22 mouse cellular contexts compared by ENCODE assay signal in the genomic region with DNA sequence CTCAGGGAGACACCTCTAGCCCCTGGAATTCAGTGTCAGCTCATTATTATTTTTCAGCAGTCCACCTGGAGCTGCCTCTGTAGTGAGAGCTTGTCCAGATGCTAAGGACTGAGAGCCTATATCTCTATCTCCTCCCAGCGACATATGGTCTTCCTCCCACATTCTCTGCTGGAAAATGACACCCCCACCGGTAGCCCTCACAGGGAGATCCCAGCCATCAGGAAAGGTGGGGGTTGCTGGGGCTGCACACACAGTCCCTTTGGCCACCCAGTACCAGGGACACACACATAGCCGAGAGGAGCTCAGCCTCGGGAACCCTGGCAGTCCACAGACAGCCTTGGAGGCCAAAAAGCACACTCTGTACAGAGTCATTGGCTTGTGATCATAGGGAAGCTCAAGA. TPM values are rescaled to one million over a fixed set of nuclear protein-coding genes. Genes with fewer than 3 reads are reported as not detected.
DNase-seq lines count a peak whose midpoint lies in the region; ATAC-seq and TF ChIP-seq lines count a peak whose summit lies in the region.
"Had no signal": no experiment of that assay in that cellular context is flagged by ENCODE, and none has a peak within 500 bp of the region (broad histone marks: within the 10 kb centered on the region; RNA-seq: fewer than 3 reads in every experiment).

No protein-coding gene starts in this region.

- no peak overlapping the region for H3K9ac ChIP-seq in stomach, embryonic 16.5 days (ENCODE audit: low read length)
- no peak overlapping the region for H3K9ac ChIP-seq in stomach, postnatal 0 days (ENCODE audit: low read length)
- H3K9ac ChIP-seq: embryonic facial prominence, embryonic 13.5 days; forebrain, embryonic 12.5 days; hindbrain, embryonic 12.5 days had no signal

- TF ChIP-seq EP300 in stomach, postnatal 0 days (optimal IDR thresholded peaks at IDR 0.05): no peak

- H3K4me2 ChIP-seq in stomach, embryonic 16.5 days (ENCODE audit: low read depth, low read length): no peak overlapping the region
- no peak overlapping the region for H3K4me2 ChIP-seq in stomach, postnatal 0 days (replicated peaks; ENCODE audit: low read depth)
- H3K4me2 ChIP-seq: embryonic facial prominence, embryonic 13.5 days; forebrain, embryonic 12.5 days; hindbrain, embryonic 12.5 days had no signal

- intact Hi-C loops in left cerebral cortex, postnatal 36 days (cut with DNase I): no loop called here

- H3K27me3 ChIP-seq in stomach, embryonic 16.5 days (ENCODE audit: control insufficient read depth, insufficient read depth, low read length): no peaks in the 10 kb centered on the region
- H3K27me3 ChIP-seq in stomach, postnatal 0 days (ENCODE audit: control insufficient read depth, insufficient read depth, low read length): no peaks in the 10 kb centered on the region
- H3K27me3 ChIP-seq: embryonic facial prominence, embryonic 13.5 days; forebrain, embryonic 12.5 days; hindbrain, embryonic 12.5 days had no signal

- no peaks in the 10 kb centered on the region for H3K9me3 ChIP-seq in stomach, embryonic 16.5 days (replicated peaks; ENCODE audit: control insufficient read depth, low read length)
- no peaks in the 10 kb centered on the region for H3K9me3 ChIP-seq in stomach, postnatal 0 days (ENCODE audit: control insufficient read depth, low read length)
- H3K9me3 ChIP-seq: forebrain, embryonic 12.5 days; hindbrain, embryonic 12.5 days had no signal

- no peak for TF ChIP-seq CTCF in stomach, postnatal 0 days (IDR thresholded peaks at IDR 0.05; ENCODE audit: low read depth)

- H3K36me3 ChIP-seq in stomach, embryonic 16.5 days (ENCODE audit: control insufficient read depth, insufficient read depth, low read length): no peaks in the 10 kb centered on the region
- no peaks in the 10 kb centered on the region for H3K36me3 ChIP-seq in stomach, postnatal 0 days (ENCODE audit: control insufficient read depth, insufficient read depth, low read length)
- H3K36me3 ChIP-seq: embryonic facial prominence, embryonic 13.5 days; forebrain, embryonic 12.5 days; hindbrain, embryonic 12.5 days had no signal

- H3K4me3 ChIP-seq in stomach, embryonic 16.5 days (replicated peaks; ENCODE audit: low read length): no peak overlapping the region
- H3K4me3 ChIP-seq in stomach, postnatal 0 days (ENCODE audit: low read depth, low read length): no peak overlapping the region
- H3K4me3 ChIP-seq: embryonic facial prominence, embryonic 13.5 days; forebrain, embryonic 12.5 days; gastrocnemius, adult 2 months; hindbrain, embryonic 12.5 days had no signal

- peak; percentile 11 to 47 for DNase-seq in frontal cortex, adult 2 months (ENCODE audit: extremely low spot score in 1 of 2, low spot score in 1 of 2)
- DNase-seq in frontal cortex, postnatal 14 days (ENCODE audit: low spot score in 2 of 2): no peak
- peak; percentile 13 to 15 for DNase-seq in left cerebral cortex, postnatal 36 days (ENCODE audit: low spot score in 2 of 2)
- no peak for DNase-seq in left cerebral cortex, adult 11 months (ENCODE audit: low spot score)
- DNase-seq in stomach, postnatal 0 days (ENCODE audit: low spot score): no peak
- no peak for DNase-seq in adrenal gland, postnatal 10 days
- DNase-seq: adrenal gland, postnatal 14 days; cerebellum, adult 18-20 months; cerebellum, adult 9-11 months; cerebellum, postnatal 36 days; gastrocnemius, adult 2 months; gastrocnemius, postnatal 25 days; heart, postnatal 10 days; heart, postnatal 4 days had no signal

- WGBS in stomach, embryonic 16.5 days: 56% methylated on average over 4 of the region's 4 CpGs
- WGBS in stomach, postnatal 0 days: 58% methylated on average over 4 of the region's 4 CpGs

- H3K4me1 ChIP-seq in stomach, embryonic 16.5 days (ENCODE audit: control insufficient read depth, insufficient read depth, low read length): no peaks in the 10 kb centered on the region
- H3K4me1 ChIP-seq in stomach, postnatal 0 days (replicated peaks; ENCODE audit: control insufficient read depth, insufficient read depth): no peaks in the 10 kb centered on the region
- H3K4me1 ChIP-seq: embryonic facial prominence, embryonic 13.5 days; forebrain, embryonic 12.5 days; hindbrain, embryonic 12.5 days had no signal

- peak; percentile 17; the same call in 1 of the 2 replicates for ATAC-seq in stomach, embryonic 16.5 days (ENCODE audit: insufficient read depth, low FRiP score)
- ATAC-seq in stomach, postnatal 0 days (ENCODE audit: low FRiP score, low TSS enrichment): no peak
- ATAC-seq: forebrain, embryonic 16.5 days; hindbrain, embryonic 16.5 days had no signal

- H3K27ac ChIP-seq in stomach, embryonic 16.5 days (ENCODE audit: low read length): no peak overlapping the region
- no peak overlapping the region for H3K27ac ChIP-seq in stomach, postnatal 0 days (replicated peaks)
- H3K27ac ChIP-seq: embryonic facial prominence, embryonic 13.5 days; forebrain, embryonic 12.5 days; gastrocnemius, adult 2 months; hindbrain, embryonic 12.5 days had no signal

RNA-seq across cellular contexts. Expression of a gene that starts 26.4 kb away (rescaled TPM):
- polyA plus RNA-seq in frontal cortex, adult 2 months (2012; rRNA removed): 0.27 and 0.34 TPM in 2 replicates
- total RNA-seq in left cerebral cortex, postnatal 36 days (2021): 1 to 10 TPM; 1.2 to 2.4 TPM
- polyA plus RNA-seq in stomach, embryonic 16.5 days (2015; fragmentation: Nextera tagmentation; extraction: Ambion mirVana): 0.61 and 0.67 TPM in 2 replicates
- 0.31 and 0.61 TPM in 2 replicates for polyA plus RNA-seq in stomach, postnatal 0 days (2015; fragmentation: Nextera tagmentation; extraction: Ambion mirVana)
- 1 to 10 TPM; 6.9 to 7.0 TPM for total RNA-seq in adrenal gland, postnatal 10 days (2021)
- total RNA-seq: granulocyte monocyte progenitor cell, adult 5-6 weeks; MEL had no signal

RNA-seq across cellular contexts. Expression of a gene that starts 26.5 kb away (rescaled TPM):
- polyA plus RNA-seq in frontal cortex, adult 2 months (2012; rRNA removed): 0.21 and 0.28 TPM in 2 replicates
- total RNA-seq in left cerebral cortex, postnatal 36 days (2021): 1 to 10 TPM in 1 of 2 experiments, under 1 TPM in 1; 0.69 to 1.1 TPM
- 0.47 and 0.63 TPM in 2 replicates for polyA plus RNA-seq in stomach, embryonic 16.5 days (2015; fragmentation: Nextera tagmentation; extraction: Ambion mirVana)
- 0.36 and 0.42 TPM in 2 replicates for polyA plus RNA-seq in stomach, postnatal 0 days (2015; fragmentation: Nextera tagmentation; extraction: Ambion mirVana)
- 1 to 10 TPM; 2.0 to 2.1 TPM for total RNA-seq in adrenal gland, postnatal 10 days (2021)
- total RNA-seq: granulocyte monocyte progenitor cell, adult 5-6 weeks had no signal

Comparison
In these comparisons a context has a peak if more than half of its experiments do, and no peak if none do; other contexts are left out.
1. DNase-seq: peak in frontal cortex, adult 2 months (2 of 2) and left cerebral cortex, postnatal 36 days (2 of 2); none in frontal cortex, postnatal 14 days (0 of 2), left cerebral cortex, adult 11 months (single experiment), stomach, postnatal 0 days (single experiment) and adrenal gland, postnatal 10 days (single experiment).